Mouse (Mus musculus) forebrain, postnatal 0 days (tissue): ENCODE measurements around the gene Krt6b. TPM values are rescaled to one million over a fixed set of nuclear protein-coding genes. Genes with fewer than 3 reads are reported as not detected.
A peak's percentile ranks its signal among the peaks of the same experiment; 100 is the strongest.
"Not testable (repeated sequence)": the region's sequence is repeated elsewhere in the genome, so short reads cannot be mapped to it uniquely, and the experiment has no call there.

ENCODE experiments used
- ATAC-seq: fragments of 200-750 bp; cut with Nextera tagmentation; 2 replicates; pipeline ENCODE4 v1.8.0; 2017; ENCODE audit warnings: mild to moderate bottlenecking, moderate library complexity
- DNase-seq: peaks from one replicate; pipeline ENCODE4 v3.0.0-alpha.2; 2015
- H3K27ac ChIP-seq: fragments of 300-500 bp; sonication (generic); 2 replicates; pipeline ENCODE4 v1.5.1; 2014; ENCODE audit warnings: low read depth, mild to moderate bottlenecking, antibody characterized with exemption, low read length, moderate library complexity, mixed read lengths
- H3K27me3 ChIP-seq: fragments of 300-500 bp; sonication (generic); 2 replicates; pipeline ENCODE4 v1.6.1; 2014; ENCODE audit warnings: mild to moderate bottlenecking, low read length, mixed read lengths; ENCODE audit not compliant: insufficient read depth
- H3K36me3 ChIP-seq: fragments of 300-500 bp; sonication (generic); 2 replicates; pipeline ENCODE4 v1.6.1; 2014; ENCODE audit warnings: mild to moderate bottlenecking, moderate library complexity; ENCODE audit not compliant: insufficient read depth
- H3K4me1 ChIP-seq: fragments of 300-500 bp; sonication (generic); 2 replicates; pipeline ENCODE4 v1.6.1; 2014; ENCODE audit warnings: antibody characterized with exemption; ENCODE audit not compliant: insufficient read depth
- H3K4me2 ChIP-seq: fragments of 300-500 bp; sonication (generic); 2 replicates; pipeline ENCODE4 v1.6.1; 2014; ENCODE audit warnings: low read depth, mild to moderate bottlenecking, moderate library complexity
- H3K4me3 ChIP-seq: fragments of 300-500 bp; sonication (generic); 2 replicates; pipeline ENCODE4 v1.5.1; 2014; ENCODE audit warnings: low read depth, low read length, mixed read lengths
- H3K9ac ChIP-seq: fragments of 300-500 bp; sonication (generic); 2 replicates; pipeline ENCODE4 v1.6.1; 2014; ENCODE audit warnings: mild to moderate bottlenecking
- H3K9me3 ChIP-seq: fragments of 300-500 bp; sonication (generic); 2 replicates; pipeline ENCODE4 v1.6.1; 2016; ENCODE audit warnings: low read length
- CTCF ChIP-seq: sonication (generic); IDR thresholded peaks from 2 replicates; pipeline ENCODE4 v1.5.1; 2016; ENCODE audit warnings: antibody characterized with exemption, control low read depth, low read depth
- WGBS: fragments of 180-500 bp; shearing (Covaris S2); extraction: QIAGEN DNeasy Blood & Tissue Kit; methylation state at CpG from one replicate; pipeline ENCODE4 v1.1.7; 2014; 5-methylcytosine and 5-hydroxymethylcytosine counted together
- polyA plus RNA-seq: library from polyadenylated mRNA; unstranded; fragments of >200 nt; fragmentation: Nextera tagmentation; extraction: Ambion mirVana; gene quantifications from 2 replicates; pipeline ENCODE4 v1.2.1, GENCODE M21; 2015
- total RNA-seq: library from RNA; depleted of rRNA; stranded (reverse); fragments of >200 nt; gene quantifications from 2 replicates; pipeline ENCODE4 v1.2.3, GENCODE M21; 2014

Gene Krt6b
- total and polyA plus RNA-seq, 2 experiments from 2014 or later: not detected

GRCm38 (mm10) chr15:101704066-101704465 is 24.0 kb upstream of the Krt6b start:
- Histone ChIP-seq H3K9me3 (no peaks in the 10 kb centered on the region), H3K4me2 (no peak overlapping the region), H3K27me3 (no peaks in the 10 kb centered on the region), H3K4me1 (no peaks in the 10 kb centered on the region), H3K9ac (no peak overlapping the region), H3K4me3 (no peak overlapping the region), H3K27ac (no peak overlapping the region), H3K36me3 (no peaks in the 10 kb centered on the region)
- DNase-seq: no peak
- no peak for ATAC-seq
- WGBS: 73% methylated on average over 4 of the region's 4 CpGs
- peak; percentile 48 for TF ChIP-seq CTCF

GRCm38 (mm10) chr15:101702380-101702779 is 22.3 kb upstream of the Krt6b start:
- WGBS: 13% methylated on average over 2 of the region's 2 CpGs

DNA sequence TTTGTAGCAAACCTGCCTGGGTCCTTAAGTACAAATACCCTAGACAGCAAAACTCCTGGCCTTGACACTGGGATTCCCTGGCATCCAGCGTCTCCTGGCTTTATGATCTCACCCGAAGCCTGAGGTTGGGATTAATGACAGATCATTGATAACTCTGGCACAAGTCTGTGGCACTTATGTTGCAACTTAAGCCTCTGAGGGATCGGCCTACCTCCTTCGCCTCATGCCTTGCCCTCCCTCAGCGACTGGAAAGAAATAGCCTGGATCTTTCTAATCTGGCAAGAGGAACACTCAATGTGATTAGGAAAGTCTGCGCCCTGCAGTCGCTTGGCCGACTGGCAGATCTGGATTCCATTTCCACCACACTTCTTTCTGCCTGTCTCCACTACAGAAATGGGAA is 19.8 kb upstream of the Krt6b start:
- Histone ChIP-seq H3K4me1 (no peaks in the 10 kb centered on the region), H3K9ac (no peak overlapping the region), H3K36me3 (no peaks in the 10 kb centered on the region), H3K4me2 (no peak overlapping the region), H3K27me3 (no peaks in the 10 kb centered on the region), H3K9me3 (no peaks in the 10 kb centered on the region), H3K27ac (no peak overlapping the region), H3K4me3 (no peak overlapping the region)
- TF ChIP-seq CTCF: no peak
- 68% methylated on average over 8 of the region's 8 CpGs for WGBS
- ATAC-seq (no peak), DNase-seq (no peak)

More at GRCm38 (mm10) chr15:101702380-101702779, 22.3 kb upstream of the Krt6b start:
- Histone ChIP-seq H3K9ac (no peak overlapping the region), H3K27me3 (no peaks in the 10 kb centered on the region), H3K4me2 (no peak overlapping the region), H3K36me3 (no peaks in the 10 kb centered on the region), H3K4me1 (no peaks in the 10 kb centered on the region), H3K9me3 (no peaks in the 10 kb centered on the region), H3K4me3 (no peak overlapping the region), H3K27ac (no peak overlapping the region)
- DNase-seq (no peak), ATAC-seq (no peak)
- no peak for TF ChIP-seq CTCF

DNA sequence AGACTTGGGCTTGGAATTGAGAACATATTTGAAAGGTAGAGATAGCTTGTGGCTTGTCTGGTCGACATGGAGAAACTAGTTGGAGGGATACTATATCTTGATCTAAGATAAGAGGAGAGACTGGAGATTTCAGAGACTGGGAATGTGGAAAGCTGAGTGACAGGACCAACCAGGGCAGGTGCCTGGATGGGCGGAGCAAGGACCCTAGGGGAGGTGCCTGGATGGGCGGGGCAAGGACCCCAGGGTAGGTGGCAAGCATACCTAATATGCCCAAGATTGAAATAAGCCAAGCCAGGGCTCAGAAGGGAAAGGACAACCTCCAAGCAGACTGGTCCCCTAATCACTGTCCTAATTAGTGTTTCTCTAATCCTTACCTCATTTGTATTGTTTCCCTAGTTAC is 19.1 kb upstream of the Krt6b start:
- ATAC-seq (no peak), DNase-seq (no peak)
- no peak overlapping the region for H3K9ac ChIP-seq
- H3K4me1 ChIP-seq: no peaks in the 10 kb centered on the region
- H3K4me2 ChIP-seq: no peak overlapping the region
- no peak overlapping the region for H3K27ac ChIP-seq
- WGBS: 53% methylated on average over 3 of the region's 3 CpGs
- H3K36me3 ChIP-seq: no peaks in the 10 kb centered on the region
- no peaks in the 10 kb centered on the region for H3K27me3 ChIP-seq
- H3K9me3 ChIP-seq: no peaks in the 10 kb centered on the region
- no peak for TF ChIP-seq CTCF
- H3K4me3 ChIP-seq: no peak overlapping the region

GRCm38 (mm10) chr15:101697326-101698188 is 17.5 kb upstream of the Krt6b start:
- H3K9ac ChIP-seq: no peak overlapping the region
- 69% methylated on average over 8 of the region's 8 CpGs for whole genome bisulfite sequencing
- DNase-seq: no peak
- no peak; the same call in 1 of the 2 replicates for ATAC-seq
- H3K4me1 ChIP-seq: no peaks in the 10 kb centered on the region
- no peaks in the 10 kb centered on the region for H3K36me3 ChIP-seq
- TF ChIP-seq CTCF: 0 out of 2 replicates have a peak, but pooled peaks have one; percentile 8
- no peaks in the 10 kb centered on the region for H3K9me3 ChIP-seq
- H3K4me3 ChIP-seq: no peak overlapping the region
- H3K27ac ChIP-seq: no peak overlapping the region
- no peak overlapping the region for H3K4me2 ChIP-seq
- no peaks in the 10 kb centered on the region for H3K27me3 ChIP-seq

DNA sequence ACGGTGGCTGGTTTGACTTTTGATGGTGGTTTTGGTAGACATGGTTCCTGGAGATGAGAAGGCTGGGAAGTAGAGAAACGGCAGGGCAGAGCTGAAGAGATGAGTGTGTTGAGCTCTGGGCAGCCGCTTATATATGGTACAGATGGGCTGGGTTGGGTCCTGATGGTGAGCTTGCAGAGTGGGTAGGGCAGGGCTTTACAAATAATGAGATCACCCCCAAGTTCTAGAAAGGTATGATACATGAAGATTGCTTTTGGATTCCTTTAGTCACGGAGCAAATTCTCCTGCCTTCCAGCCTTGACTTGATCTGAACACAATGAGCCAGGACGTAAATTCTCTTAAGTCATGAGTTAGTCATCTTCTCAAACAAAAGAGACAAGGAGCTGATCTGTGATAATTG is 14.1 kb upstream of the Krt6b start, which contains the start of gene Krt6a:
TSS of gene Krt6a (minus strand) at position 101 of the 400 bp plus-strand sequence.
- Histone ChIP-seq H3K27ac (no peak within 1 kb of the TSS), H3K27me3 (no peaks in the 10 kb centered on the region), H3K4me2 (no peak within 1 kb of the TSS), H3K36me3 (no peaks in the 10 kb centered on the region), H3K4me1 (no peaks in the 10 kb centered on the region), H3K4me3 (no peak within 1 kb of the TSS), H3K9me3 (no peaks in the 10 kb centered on the region), H3K9ac (no peak within 1 kb of the TSS)
- 87% methylated on average over 5 of the region's 5 CpGs for WGBS
- no peak for TF ChIP-seq CTCF
- DNase-seq (no peak), ATAC-seq (no peak)

- H3K4me3 ChIP-seq, H3K4me1 ChIP-seq, H3K4me2 ChIP-seq, H3K27me3 ChIP-seq, H3K9me3 ChIP-seq, H3K9ac ChIP-seq, H3K36me3 ChIP-seq, H3K27ac ChIP-seq, ATAC-seq, DNase-seq: not testable (repeated sequence)
- 98% methylated on average over 5 of the region's 5 CpGs for WGBS
These were observed 10.4 kb upstream of the Krt6b start for GRCm38 (mm10) chr15:101690460-101690859.
